Mouse (Mus musculus) urinary bladder, postnatal 14 days (tissue): Measurements from ENCODE around the gene Ap2a1.

Source experiments
- DNase-seq: peaks from one replicate; pipeline ENCODE4 v3.0.0; 2021; ENCODE audit warnings: low spot score

Ap2a1 gene

DNA sequence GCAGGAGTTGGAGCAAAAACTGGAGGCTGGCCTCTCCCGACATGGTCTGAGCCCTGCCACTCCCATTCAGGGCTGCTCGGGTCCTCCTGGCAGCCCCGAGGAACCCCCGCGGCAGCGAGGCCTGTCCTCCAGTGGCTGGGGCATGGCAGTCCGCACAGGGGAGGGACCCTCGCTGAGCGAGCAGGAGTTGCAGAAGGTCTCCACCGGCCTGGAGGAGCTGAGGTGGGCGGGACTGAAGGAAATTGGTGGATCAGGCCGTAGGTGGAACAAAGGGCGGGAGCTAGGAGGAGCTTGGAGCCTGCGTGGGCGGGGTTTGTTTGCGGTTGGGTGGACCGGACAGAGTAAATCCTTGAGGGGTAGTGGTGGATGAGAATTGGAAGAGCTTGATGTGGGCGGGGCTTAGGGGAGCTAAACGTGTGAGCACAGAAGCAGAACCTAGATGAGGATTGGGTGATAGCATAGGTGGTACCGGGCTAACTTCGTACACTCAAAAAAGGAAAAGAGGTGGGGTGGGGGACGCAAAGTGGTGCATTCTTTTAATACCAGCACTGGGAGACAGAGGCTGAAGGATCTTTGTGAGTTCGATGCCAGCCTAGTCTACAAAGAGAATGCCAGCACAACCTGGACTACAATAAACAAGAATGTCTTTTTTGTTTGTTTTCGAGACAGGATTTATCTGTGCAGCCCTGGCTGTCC, 23.5 kb upstream of the Ap2a1 start:
- peak; percentile 96 for DNase-seq

DNA sequence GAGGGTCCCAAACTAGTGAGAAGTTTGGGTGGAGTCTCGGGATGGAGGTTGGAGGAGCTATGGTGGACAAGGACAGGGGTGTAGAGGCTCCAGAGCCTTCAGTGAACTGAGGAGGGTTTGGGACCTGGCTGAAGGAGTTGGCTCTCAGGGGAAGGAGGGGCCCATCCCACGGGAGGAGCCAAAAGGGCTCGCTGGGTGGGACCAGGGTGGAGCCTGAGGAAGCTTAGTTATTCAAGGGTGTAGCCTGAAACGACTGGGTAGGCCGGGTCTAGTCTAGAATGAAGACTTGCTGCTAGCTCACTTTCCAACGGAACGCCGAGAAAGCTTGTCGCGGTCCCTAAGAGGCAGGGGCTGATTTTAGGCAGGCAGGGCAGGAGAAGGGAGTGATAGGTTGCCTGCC, 22.7 kb upstream of the Ap2a1 start:
- DNase-seq = peak; percentile 85

DNA sequence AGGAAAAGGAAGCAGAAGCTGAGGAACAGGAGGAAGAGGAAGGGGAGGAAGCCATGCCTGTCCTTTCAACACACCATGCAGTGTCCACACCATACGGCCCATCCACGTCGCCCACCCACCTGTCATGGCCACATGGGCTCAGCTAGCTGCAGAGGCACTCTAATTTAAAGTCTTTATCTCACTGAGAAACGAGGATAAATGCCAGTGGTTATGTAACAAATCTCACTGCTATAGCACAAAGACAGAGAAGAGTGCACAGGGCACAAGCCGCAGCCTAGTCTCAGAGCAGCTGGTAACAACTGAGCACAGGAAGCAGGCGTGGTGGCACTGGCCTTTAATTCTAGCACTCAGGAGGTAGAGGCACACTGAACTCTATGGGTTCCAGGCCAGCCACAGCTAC, 20.6 kb upstream of the Ap2a1 start:
- DNase-seq = no peak

DNA sequence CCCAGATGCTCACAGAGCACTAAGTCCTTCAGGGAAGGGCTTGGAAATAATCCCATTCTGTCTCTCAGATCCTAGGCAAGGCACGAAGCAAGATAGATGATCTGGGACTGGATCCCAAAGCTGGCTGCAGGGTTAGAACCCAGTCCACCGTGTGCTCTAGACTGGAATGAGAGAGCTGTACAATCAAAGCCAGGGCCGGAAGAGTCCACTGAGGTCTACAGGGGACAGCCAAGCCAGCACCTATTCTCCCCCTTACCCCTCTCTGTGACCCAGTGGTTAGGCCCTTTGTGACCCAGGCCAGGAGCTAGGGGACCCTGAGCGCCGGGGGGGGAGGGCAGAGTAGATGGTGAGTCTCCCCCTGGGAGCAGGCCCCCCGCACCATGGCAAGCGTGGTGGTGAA, 13.6 kb upstream of the Ap2a1 start, which contains the start of gene Tsks:
Tsks (plus strand) TSS at position 301 of the 400 bp plus-strand sequence.
- DNase-seq = no peak

- no peak for DNase-seq
These were observed 9.4 kb upstream of the Ap2a1 start for GRCm38 (mm10) chr7:44938680-44939079.

DNA sequence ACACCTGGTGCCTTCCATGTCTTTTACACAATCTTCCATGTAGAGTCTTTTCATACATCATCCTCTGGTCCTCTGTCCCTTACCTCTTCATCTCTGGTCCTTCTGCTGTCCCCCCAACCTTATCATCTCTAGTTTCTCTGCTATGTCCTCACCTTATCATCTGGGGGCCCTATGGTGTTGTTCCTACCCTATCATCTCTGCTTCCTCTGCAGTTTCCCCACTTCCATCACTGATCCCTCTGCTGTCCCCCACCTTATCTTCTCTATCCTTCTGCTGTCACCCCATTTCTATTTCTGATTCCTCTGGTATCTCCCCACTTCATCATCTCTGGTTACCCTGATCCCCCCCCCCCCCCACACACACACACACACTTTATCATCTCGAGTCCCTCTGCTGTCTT, 726 bp downstream of the Ap2a1 start:
- no peak for DNase-seq

DNA sequence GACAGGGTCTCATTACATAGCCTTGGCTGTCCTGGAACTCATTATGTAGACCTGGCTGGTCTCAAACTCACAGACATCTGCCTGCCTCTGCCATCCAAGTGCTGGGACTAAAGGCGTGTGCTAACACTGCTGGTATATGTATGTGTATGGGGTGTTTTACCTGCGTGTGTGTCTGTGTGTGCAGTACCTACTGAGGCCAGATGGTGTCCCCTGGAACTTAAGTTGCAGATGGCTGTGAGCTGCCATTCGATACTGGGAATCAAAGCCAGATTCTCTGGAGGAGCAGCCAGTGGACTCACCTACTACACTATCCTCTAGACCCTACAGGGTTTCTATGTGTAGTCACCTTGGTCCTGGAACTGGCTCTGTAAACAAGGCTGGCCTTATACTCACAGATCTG, 3.8 kb downstream of the Ap2a1 start:
- peak; percentile 33 for DNase-seq

DNA sequence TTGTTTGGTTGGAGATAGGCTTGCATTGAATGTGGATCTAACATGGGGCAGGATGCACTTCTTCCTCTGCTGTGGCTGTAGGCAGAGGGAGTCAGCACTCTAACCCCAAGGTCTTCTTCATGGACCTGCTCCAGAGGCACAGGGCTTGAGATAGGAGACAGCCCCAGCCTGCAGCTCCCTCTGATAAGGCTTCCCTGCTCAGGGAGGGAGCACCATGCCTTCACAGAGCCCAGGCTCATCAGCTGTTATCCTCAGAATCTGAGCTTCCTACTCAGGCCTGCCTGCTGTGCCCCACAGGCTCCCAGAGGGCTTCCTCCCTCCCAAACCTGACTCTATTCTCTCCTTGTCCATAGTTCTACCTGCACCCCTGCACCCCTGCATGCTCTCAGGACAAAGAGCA, 6.8 kb downstream of the Ap2a1 start:
- DNase-seq = no peak

GRCm38 (mm10) chr7:44919127-44919526, 10.2 kb downstream of the Ap2a1 start:
- no peak for DNase-seq

- no peak for DNase-seq
These were observed 11.1 kb downstream of the Ap2a1 start for GRCm38 (mm10) chr7:44918219-44918618.

GRCm38 (mm10) chr7:44916881-44917280, 12.4 kb downstream of the Ap2a1 start:
- DNase-seq = no peak

GRCm38 (mm10) chr7:44916191-44916590, 13.1 kb downstream of the Ap2a1 start:
- no peak for DNase-seq

- no peak for DNase-seq
These were observed 14.0 kb downstream of the Ap2a1 start for GRCm38 (mm10) chr7:44915314-44915713.

GRCm38 (mm10) chr7:44914396-44914795, 14.9 kb downstream of the Ap2a1 start:
- no peak for DNase-seq

- no peak for DNase-seq
These were observed 20.4 kb downstream of the Ap2a1 start for GRCm38 (mm10) chr7:44908706-44909476.

DNA sequence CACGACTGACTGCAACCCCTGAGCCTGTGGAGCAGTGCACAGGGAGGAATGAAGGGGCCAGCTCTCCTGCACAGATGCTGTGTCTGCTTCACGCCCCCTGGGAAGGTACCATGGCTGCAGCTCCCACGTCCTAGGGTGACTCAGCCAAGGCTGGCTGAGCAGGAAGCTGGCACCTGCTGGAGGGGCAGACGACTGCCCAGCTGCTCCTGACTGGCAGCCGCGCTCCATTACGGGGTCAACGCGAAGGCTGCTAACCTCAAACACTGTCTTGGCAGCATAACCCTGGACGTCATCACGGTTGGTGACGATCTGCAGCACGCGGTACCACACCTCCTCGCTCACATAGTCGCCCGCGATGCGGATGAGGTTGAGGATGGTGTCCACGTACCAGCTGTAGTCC, 23.9 kb downstream of the Ap2a1 start:
- no peak for DNase-seq

DNA sequence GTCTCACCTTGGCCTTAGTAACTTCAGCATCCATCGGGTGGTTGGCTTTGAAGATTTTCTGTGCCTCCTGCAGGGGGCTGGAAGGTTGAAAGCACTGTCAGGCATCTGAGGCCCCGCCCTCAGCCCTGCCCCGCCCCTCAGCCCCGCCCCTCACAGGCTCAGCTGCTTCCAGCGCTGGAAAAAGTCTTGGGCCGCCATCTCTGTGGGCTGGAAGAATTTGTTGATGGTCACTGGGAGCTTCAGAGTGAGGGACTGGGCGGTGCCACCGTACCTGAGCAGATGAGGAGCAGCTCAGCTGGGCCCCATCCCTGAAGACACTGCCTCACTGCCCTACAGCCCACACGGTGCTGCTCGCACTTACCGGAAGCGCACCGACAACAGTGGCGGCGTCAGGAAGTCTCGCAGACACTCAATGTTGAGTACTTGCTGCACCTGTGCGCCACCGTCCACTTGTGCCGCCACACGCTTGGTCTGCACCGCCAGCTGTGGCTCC, 28.0 kb downstream of the Ap2a1 start:
- DNase-seq = peak; percentile 44

GRCm38 (mm10) chr7:44900632-44901031, 28.7 kb downstream of the Ap2a1 start:
- DNase-seq = no peak

DNA sequence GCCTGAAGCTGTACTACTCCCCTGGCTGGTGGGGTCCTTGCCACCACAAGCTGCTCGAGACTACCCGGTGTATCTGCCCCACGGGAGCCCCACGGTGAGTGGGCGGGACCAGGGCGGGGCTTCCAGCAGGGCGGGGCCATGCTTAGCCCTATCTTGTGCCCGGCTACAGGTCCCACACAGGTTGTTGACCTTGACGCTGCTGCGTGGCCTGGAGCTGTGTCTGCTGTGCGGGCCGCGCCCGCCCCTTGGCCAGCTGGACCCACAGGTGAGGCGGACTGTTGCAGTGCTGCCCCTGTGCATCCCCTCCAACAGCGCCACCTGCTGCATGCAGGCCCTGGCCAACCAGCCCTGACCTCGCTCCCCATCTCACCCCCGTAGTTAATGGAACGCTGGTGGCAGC, 30.7 kb downstream of the Ap2a1 start:
- DNase-seq = no peak

- DNase-seq = no peak
These were observed 32.8 kb downstream of the Ap2a1 start for GRCm38 (mm10) chr7:44896499-44896898.

GRCm38 (mm10) chr7:44895593-44896434, 33.5 kb downstream of the Ap2a1 start, which contains the start of gene Fuz:
TSS of gene Fuz (plus strand) at chr7:44896079.
- peak; percentile 90 for DNase-seq

DNA sequence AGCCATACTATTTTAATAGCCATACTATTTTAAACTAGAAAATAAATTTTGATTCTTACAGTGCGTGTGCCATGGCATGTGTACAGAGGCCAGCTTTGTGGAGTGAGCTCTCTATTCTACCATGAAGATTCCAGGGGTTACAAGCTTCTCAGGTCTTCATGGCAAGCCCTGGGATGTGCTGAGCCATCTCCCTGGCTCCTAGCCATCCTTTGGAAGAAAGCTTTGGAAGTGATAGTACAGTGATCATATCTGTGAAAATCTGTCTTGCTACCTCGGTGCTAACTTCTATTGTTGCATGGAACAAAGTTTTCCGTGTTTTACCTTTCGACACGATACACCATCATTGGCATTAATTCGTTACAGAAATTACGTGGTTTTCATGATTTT, 34.1 kb downstream of the Ap2a1 start:
- DNase-seq = no peak
